Mouse (Mus musculus): ENCODE results near the gene Aif1l.

Gene Aif1l

DNA sequence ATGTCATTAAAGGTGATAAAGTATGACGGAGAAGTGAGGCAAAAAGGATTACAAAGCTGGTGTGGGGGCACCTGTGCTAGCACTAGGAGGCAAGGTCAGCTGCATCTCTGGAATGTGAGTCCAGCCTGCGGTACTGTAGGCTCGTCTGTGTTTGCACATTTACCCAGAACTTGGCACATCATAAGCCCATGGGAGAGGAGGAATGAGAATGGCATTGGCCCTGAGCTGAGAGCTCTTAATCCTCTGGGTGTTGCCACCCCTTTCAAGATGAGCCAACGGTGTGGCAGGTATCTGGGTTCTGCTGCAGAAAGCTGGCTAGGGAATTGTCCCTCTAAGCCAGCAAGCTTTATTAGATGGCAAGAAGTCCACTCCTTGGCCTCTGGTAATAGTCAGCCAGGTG lies 69.8 kb downstream of the Aif1l start:
- DNase-seq (ENCODE audit: low spot score in 2 of 2), result no peak

DNA sequence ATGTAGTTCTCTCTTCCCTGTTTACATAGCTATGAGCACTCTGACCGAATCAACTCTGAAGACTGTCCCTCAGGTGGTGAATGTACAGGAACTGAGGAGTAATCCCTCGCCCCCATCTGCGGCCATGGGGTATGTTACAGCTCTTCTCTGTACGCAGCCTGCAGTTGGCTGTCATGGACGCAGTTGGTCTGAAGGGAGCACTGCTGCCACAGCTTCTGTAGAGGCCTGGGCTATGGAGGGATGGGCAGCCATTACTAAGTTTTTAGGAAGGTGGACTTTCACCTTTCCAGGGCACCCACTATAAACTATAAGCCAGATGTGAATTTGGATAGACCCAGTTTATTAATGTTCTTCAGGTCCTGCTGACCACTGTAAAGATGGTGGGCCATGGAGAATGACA lies 70.3 kb downstream of the Aif1l start:
- no peak for DNase-seq (ENCODE audit: low spot score in 2 of 2)

Measured in frontal cortex, postnatal 36 days (tissue).